Mouse (Mus musculus): ENCODE data around the gene Fcrlb. TPM values are rescaled to one million over a fixed set of nuclear protein-coding genes. Genes with fewer than 3 reads are reported as not detected.

Gene Fcrlb
- total and polyA plus RNA-seq, 2 experiments from 2014 or later, result 1.3 to 1.7 TPM

DNA sequence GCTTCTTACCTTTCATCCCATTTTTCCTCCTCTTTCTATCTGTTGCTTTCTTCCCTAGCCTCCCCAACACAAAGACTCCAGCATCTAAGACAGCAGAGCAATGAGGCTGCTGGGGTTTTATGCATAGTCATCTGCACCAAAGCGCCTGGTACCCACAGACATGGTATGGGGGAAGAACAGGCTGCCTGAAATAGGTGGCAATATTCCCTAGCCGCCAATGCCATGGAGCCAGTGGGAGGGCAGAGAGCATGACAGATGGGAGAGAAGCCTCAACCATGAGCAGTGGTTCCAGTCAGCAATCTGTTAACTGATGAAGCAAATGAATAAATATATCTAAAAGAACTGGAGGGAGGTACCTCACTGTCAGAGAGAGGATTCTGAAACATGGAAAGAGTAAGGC is 55.4 kb downstream of the Fcrlb start:
- no peak for TF ChIP-seq CTCF (IDR thresholded peaks at IDR 0.05)
- ATAC-seq (ENCODE audit: low FRiP score), result no peak
- Histone ChIP-seq H3K27ac (ENCODE audit: low read depth, low read length) (no peak overlapping the region), H3K9me3 (ENCODE audit: low read length) (no peaks in the 10 kb centered on the region), H3K4me3 (ENCODE audit: low read depth, low read length) (no peak overlapping the region), H3K4me1 (ENCODE audit: insufficient read depth, low read length) (no peaks in the 10 kb centered on the region), H3K4me2 (ENCODE audit: low read depth, low read length, poor library complexity, severe bottlenecking) (no peak overlapping the region), H3K27me3 (ENCODE audit: insufficient read depth, low read length) (no peaks in the 10 kb centered on the region), H3K9ac (replicated peaks; ENCODE audit: low read length, poor library complexity, severe bottlenecking) (no peak overlapping the region), H3K36me3 (ENCODE audit: insufficient read depth, low read length) (0 out of 2 replicates have a peak, but pooled peaks cover 4% of the 10 kb centered on the region)
- no peak for DNase-seq (ENCODE audit: low spot score)
- WGBS, result 93% methylated on average over 2 of the region's 2 CpGs

Other genes with a start within 250 kb of the Fcrlb start
- gene Atf6, start 45.2 kb downstream of the Fcrlb start, total RNA-seq (2014; rRNA removed), result 17.4 and 21.0 TPM in 2 replicates
- gene Atf6, start 45.2 kb downstream of the Fcrlb start, polyA plus RNA-seq (2015; fragmentation: Nextera tagmentation; extraction: Ambion mirVana), result 5.4 and 5.5 TPM in 2 replicates
- gene Gm26620, start 27.9 kb downstream of the Fcrlb start, total RNA-seq (2014; rRNA removed), result 1.6 and 1.9 TPM in 2 replicates
- 0.77 and 1.2 TPM in 2 replicates for gene Gm26620, start 27.9 kb downstream of the Fcrlb start, polyA plus RNA-seq (2015; fragmentation: Nextera tagmentation; extraction: Ambion mirVana)
- 43.3 and 44.1 TPM in 2 replicates for gene Dusp12, start 27.4 kb downstream of the Fcrlb start, total RNA-seq (2014; rRNA removed)
- 38.0 and 39.6 TPM in 2 replicates for gene Dusp12, start 27.4 kb downstream of the Fcrlb start, polyA plus RNA-seq (2015; fragmentation: Nextera tagmentation; extraction: Ambion mirVana)
- gene Fcrla, start 14.6 kb upstream of the Fcrlb start, total RNA-seq (2014; rRNA removed), result not detected in 2 replicates
- not detected in 2 replicates for gene Fcrla, start 14.6 kb upstream of the Fcrlb start, polyA plus RNA-seq (2015; fragmentation: Nextera tagmentation; extraction: Ambion mirVana)
- gene Fcgr2b, start 63.6 kb upstream of the Fcrlb start, total RNA-seq (2014; rRNA removed), result 1.8 and 6.6 TPM in 2 replicates
- 2.1 and 3.6 TPM in 2 replicates for gene Fcgr2b, start 63.6 kb upstream of the Fcrlb start, polyA plus RNA-seq (2015; fragmentation: Nextera tagmentation; extraction: Ambion mirVana)
- gene Fcgr4, start 106.0 kb upstream of the Fcrlb start, total RNA-seq (2014; rRNA removed), result 0.57 TPM in 1 of 2 replicates, not detected in the other
- 0.25 and 0.48 TPM in 2 replicates for gene Fcgr4, start 106.0 kb upstream of the Fcrlb start, polyA plus RNA-seq (2015; fragmentation: Nextera tagmentation; extraction: Ambion mirVana)
- gene Fcgr3, start 152.0 kb upstream of the Fcrlb start, total RNA-seq (2014; rRNA removed), result 18.1 and 19.8 TPM in 2 replicates
- gene Fcgr3, start 152.0 kb upstream of the Fcrlb start, polyA plus RNA-seq (2015; fragmentation: Nextera tagmentation; extraction: Ambion mirVana), result 12.8 and 14.2 TPM in 2 replicates
- 0.38 and 1.5 TPM in 2 replicates for gene Cfap126, start 201.0 kb upstream of the Fcrlb start, total RNA-seq (2014; rRNA removed)
- 6.0 and 8.1 TPM in 2 replicates for gene Cfap126, start 201.0 kb upstream of the Fcrlb start, polyA plus RNA-seq (2015; fragmentation: Nextera tagmentation; extraction: Ambion mirVana)
- 263 TPM in 2 replicates for gene Sdhc, start 237.7 kb upstream of the Fcrlb start, total RNA-seq (2014; rRNA removed)
- gene Sdhc, start 237.7 kb upstream of the Fcrlb start, polyA plus RNA-seq (2015; fragmentation: Nextera tagmentation; extraction: Ambion mirVana), result 313 and 326 TPM in 2 replicates
- gene Mpz, start 237.8 kb upstream of the Fcrlb start, total RNA-seq (2014; rRNA removed), result 0.49 and 0.90 TPM in 2 replicates
- gene Mpz, start 237.8 kb upstream of the Fcrlb start, polyA plus RNA-seq (2015; fragmentation: Nextera tagmentation; extraction: Ambion mirVana), result 0.63 and 0.67 TPM in 2 replicates

Measured in midbrain, postnatal 0 days (tissue).